Mouse (Mus musculus) B cell, adult 2 months (primary cell): ENCODE results near the gene Gbp10.
"Not testable (repeated sequence)": the region's sequence is repeated elsewhere in the genome, so short reads cannot be mapped to it uniquely, and the experiment has no call there.

ENCODE experiments used
- DNase-seq, 2 experiments: peaks; one replicate each; pipeline ENCODE4 v3.0.0; 2022

Gbp10 gene

DNA sequence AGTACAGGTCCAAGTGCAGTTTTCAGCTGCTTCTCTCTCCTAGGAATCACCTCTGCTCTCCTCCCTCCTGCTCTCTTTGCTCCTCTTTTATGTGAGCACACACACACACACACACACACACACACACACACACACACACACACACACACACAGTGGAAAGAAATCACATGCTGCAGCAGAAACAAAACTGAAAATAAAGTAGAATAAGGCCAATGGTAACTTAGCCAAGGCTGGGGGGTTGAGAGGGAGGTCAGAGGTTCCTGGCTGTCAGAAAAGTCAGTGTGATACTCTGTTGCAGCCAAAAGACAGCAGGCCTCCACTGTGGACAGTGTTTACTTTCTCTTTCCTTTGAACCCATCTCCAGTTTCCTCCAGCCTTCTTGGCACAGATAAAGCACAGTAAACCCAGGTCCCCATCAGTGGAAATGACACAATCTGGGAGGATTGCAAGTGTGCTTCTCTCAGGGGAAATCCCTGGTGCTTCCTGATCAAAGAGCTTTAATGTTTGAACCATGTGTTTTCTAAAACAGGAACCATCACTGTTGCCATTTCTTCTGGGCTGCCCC, at the start of gene Gbp10:
TSS of gene Gbp10 (minus strand) at position 51 of the 565 bp plus-strand sequence.
- DNase-seq = peak in 1 of 2 experiments; percentile 1

DNA sequence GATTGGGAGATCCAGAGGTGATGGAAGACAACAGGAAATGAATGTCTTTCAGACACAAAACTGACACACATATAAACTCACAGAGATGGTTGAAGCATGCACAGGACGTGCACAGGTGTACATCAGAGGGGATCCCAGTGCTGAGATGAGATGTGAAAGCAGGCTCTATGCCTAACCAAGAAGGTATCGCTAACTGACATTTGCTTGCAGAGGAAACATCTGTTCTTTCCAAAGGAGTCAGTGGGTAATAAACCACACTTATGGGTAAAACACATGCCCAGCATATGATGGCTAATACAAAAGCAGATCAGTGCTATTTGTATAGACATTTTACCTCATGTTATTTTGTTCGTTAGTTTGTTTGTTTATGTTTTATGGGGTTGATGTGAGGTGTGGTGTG, 21.3 kb upstream of the Gbp10 start:
- DNase-seq = not testable (repeated sequence)

DNA sequence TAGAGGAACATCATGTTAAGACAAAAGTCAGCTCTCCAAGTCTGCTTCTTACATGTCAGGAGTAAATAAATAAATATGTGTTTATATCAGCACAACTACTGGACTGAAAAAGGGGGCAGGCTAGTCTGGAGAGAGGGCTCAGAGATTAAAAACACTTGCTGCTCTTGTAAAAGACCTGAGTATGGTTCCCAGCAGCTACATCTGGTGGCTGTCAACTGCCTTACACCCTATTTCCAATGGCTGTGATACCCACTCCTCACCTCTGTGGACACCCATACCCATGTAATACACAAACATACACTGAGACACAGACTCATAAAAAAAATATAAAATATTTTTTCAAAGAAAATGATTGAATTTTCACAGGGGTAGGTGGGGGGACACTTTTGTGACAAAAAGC, 13.2 kb upstream of the Gbp10 start:
- DNase-seq = no peak

DNA sequence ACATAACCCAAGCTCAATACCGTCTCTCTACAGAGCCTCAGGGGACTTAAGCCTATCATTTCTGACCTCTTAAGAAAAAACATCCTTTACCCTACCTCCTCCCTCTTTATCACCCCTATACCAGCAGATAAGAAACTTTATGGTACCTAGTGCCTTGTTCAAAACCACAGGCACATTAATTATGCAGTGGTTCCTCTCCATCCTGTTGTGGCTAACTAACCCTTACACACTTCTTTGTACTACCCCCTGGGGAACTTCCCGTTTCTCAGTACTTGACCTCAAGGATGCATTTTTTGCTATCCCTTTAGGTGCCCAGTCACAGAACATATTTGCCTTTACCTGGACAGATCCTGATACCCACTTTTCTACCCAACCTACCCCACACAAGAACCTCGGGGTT, 5.4 kb upstream of the Gbp10 start:
- DNase-seq = not testable (repeated sequence)

DNA sequence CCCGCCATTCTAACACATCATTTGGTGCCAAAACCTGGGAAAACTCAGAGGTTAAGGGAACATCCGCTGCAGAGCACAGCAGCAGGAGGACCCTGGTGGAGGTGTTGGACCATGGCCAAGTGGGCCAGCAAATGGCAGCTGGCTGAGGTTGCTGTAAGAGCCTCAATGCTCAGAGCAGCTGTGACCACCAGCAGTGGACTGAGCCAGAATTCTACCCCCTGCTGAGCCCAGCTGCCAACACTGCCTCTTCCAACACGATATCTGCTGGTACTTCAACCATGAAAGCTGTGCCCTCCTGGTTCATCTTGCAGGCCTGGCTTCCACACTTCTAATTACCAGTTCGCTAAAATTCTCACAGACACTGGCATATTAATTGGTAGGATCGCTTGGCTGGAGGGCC, 1.6 kb upstream of the Gbp10 start:
- not testable (repeated sequence) for DNase-seq

DNA sequence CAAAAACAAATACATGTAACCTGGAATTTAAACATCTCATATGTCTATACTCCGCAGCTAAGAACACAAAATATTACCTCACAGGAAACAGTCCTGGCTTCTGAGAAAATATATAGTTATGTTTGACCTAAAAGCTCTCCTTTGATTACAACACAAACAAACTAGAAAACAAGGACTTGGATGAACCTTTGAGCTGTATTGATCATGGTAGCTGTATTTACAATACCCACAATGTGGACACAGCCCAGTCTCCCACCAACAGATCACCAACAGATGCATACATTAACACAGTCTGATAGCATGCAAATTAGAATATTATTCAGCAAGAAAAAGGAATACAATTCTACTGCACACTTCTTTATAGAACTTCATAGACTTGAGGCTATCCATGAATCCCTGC, 931 bp downstream of the Gbp10 start:
- DNase-seq = not testable (repeated sequence)

DNA sequence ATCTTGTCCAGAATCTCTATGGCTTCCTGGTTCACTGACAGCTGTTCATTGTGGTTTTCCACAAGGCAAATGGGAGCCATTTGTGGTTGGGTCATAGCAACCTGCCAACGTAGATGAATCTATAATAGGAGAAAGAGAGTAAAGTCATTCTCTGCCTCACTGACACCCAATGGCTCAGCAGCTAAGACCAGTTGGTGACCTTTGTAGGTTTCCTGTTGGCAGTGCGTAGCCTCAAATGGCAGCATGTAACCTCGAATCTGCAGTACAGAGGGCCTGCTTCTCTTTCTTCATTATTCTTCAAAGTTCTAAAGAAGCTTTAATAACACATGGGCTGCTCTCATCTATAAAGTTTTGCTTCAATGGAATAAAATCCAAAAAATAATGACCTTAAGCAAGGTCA, 3.3 kb downstream of the Gbp10 start:
- not testable (repeated sequence) for DNase-seq

DNA sequence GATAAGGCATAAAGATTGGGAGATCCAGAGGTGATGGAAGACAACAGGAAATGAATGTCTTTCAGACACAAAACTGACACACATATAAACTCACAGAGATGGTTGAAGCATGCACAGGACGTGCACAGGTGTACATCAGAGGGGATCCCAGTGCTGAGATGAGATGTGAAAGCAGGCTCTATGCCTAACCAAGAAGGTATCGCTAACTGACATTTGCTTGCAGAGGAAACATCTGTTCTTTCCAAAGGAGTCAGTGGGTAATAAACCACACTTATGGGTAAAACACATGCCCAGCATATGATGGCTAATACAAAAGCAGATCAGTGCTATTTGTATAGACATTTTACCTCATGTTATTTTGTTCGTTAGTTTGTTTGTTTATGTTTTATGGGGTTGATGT, 30.4 kb downstream of the Gbp10 start:
- DNase-seq = not testable (repeated sequence)

DNA sequence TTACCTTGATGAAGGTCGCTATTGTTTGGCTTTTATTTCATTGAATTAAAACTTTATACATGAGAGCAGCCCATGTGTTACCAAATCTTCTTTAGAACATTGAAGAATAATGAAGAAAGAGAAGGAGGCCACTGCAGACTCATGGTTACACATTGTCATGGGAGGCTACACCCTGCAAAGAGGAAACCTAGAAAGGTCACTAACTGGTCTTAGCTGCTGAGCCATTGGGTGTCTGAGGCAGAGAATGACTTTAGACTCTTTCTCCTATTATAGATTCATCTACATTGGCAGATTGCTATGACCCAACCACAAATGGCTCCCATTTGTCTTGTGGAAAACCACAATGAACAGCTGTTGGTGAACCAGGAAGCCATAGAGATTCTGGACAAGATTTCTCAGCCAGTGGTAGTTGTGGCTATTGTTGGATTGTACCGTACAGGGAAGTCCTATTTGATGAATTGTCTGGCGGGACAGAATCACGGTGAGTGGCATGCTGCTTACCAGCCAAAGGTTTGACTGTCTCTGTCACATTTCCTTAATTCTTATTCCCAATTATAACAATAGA, 38.5 kb downstream of the Gbp10 start:
- DNase-seq = not testable (repeated sequence)

DNA sequence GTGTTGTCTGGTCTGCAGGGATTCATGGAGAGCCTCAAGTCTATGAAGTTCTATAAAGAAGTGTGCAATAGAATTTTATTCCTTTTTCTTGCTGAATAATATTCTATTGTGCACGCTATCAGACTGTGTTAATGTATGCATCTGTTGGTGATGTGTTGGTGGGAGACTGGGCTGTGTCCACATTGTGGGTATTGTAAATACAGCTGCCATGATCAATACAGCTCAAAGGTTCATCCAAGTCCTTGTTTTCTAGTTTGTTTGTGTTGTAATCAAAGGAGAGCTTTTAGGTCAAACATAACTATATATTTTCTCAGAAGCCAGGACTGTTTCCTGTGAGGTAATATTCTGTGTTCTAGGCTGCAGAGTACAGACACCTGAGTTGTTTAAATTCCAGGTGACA, 40.2 kb downstream of the Gbp10 start:
- not testable (repeated sequence) for DNase-seq

DNA sequence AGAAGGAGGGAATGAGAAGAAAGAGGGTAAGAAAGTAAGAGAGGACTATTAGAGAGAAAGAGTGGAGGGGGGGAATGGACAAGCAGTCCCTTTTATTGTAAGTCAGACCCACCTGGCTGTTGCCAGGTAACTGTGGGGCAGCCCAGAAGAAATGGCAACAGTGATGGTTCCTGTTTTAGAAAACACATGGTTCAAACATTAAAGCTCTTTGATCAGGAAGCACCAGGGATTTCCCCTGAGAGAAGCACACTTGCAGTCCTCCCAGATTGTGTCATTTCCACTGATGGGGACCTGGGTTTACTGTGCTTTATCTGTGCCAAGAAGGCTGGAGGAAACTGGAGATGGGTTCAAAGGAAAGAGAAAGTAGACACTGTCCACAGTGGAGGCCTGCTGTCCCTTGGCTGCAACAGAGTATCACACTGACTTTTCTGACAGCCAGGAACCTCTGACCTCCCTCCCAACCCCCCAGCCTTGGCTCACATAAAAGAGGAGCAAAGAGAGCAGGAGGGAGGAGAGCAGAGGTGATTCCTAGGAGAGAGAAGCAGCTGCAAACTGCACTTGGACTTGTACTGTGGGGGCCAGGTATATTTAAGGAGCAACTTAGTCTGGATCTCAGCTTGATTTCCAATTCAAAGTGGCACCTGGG, 41.3 kb downstream of the Gbp10 start:
- not testable (repeated sequence) for DNase-seq

DNA sequence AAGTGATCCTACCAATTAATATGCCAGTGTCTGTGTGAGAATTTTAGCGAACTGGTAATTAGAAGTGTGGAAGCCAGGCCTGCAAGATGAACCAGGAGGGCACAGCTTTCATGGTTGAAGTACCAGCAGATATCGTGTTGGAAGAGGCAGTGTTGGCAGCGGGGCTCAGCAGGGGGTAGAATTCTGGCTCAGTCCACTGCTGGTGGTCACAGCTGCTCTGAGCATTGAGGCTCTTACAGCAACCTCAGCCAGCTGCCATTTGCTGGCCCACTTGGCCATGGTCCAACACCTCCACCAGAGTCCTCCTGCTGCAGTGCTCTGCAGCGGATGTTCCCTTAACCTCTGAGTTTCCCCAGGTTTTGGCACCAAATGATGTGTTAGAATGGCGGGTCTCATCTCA, 43.0 kb downstream of the Gbp10 start:
- DNase-seq = not testable (repeated sequence)

DNA sequence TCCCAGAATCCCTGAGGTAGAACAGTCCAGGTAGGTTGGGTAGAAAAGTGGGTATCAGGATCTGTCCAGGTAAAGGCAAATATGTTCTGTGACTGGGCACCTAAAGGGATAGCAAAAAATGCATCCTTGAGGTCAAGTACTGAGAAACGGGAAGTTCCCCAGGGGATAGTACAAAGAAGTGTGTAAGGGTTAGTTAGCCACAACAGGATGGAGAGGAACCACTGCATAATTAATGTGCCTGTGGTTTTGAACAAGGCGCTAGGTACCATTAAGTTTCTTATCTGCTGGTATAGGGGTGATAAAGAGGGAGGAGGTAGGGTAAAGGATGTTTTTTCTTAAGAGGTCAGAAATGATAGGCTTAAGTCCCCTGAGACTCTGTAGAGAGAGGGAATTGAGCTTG, 46.8 kb downstream of the Gbp10 start:
- DNase-seq = not testable (repeated sequence)

DNA sequence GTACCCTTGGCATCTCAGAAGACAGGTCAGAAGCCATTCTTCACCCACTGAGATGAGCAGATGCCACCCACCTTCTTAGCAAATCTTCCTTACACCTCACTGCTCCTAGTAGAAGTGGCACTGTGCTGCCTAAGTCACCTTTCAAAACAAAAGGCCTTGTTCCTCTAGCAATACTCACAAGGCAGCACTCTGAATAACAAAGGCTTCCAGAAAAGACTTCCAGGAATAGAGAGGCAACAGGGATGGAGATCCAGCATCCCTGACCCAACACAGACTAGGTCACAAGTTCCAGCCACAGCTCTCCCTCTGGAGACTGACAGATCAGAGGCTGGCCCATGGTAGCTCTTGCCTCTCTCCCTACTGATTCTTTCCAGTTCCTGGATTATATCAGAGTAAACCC, 57.9 kb downstream of the Gbp10 start:
- DNase-seq = no peak
